15 mouse cellular contexts compared by ENCODE assay signal in the genomic region with DNA sequence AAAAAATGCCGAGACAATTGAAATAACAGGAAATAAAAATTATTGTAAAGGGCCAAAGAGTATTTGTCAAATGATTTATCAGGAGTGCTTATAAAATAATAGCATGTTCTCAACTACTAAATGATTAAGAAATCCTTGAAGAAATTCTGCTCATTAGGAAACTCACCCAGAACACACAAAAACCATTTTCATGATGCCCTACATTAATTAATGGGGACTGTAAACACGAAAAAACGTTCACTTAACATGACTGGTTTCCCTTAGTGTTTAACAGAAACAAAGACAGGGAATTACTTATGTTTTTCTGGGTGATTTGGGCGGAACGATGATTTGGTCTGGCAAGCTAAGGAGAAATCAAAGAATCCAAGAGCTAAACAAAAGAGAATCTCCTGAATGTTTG.
DNase-seq lines count a peak whose midpoint lies in the region; ATAC-seq lines count a peak whose summit lies in the region.
"Had no signal": no experiment of that assay in that cellular context is flagged by ENCODE, and none has a peak within 500 bp of the region (broad histone marks: within the 10 kb centered on the region; RNA-seq: fewer than 3 reads in every experiment).

No protein-coding gene starts in this region.

- 72% methylated on average over 5 of the region's 5 CpGs for WGBS in heart, embryonic 16.5 days
- 79% methylated on average over 5 of the region's 5 CpGs for WGBS in heart, embryonic 11.5 days (ENCODE audit: insufficient replicate concordance)
- whole genome bisulfite sequencing in forebrain, embryonic 15.5 days = 12% methylated on average over 5 of the region's 5 CpGs
- 28% methylated on average over 5 of the region's 5 CpGs for WGBS in midbrain, embryonic 14.5 days

- H3K9me3 ChIP-seq in heart, embryonic 16.5 days (replicated peaks; ENCODE audit: control insufficient read depth, low read length) = no peaks in the 10 kb centered on the region
- no peaks in the 10 kb centered on the region for H3K9me3 ChIP-seq in heart, embryonic 11.5 days (replicated peaks; ENCODE audit: control insufficient read depth, low read length)
- no peaks in the 10 kb centered on the region for H3K9me3 ChIP-seq in forebrain, embryonic 15.5 days
- no peaks in the 10 kb centered on the region for H3K9me3 ChIP-seq in midbrain, embryonic 14.5 days (ENCODE audit: control insufficient read depth, low read length)
- H3K9me3 ChIP-seq: embryonic facial prominence, embryonic 10.5 days; liver, embryonic 13.5 days had no signal

- peak; percentile 25 for DNase-seq in Muller cell, postnatal 12 days (ENCODE audit: inconsistent ontology term)
- DNase-seq in midbrain, embryonic 14.5 days = no peak
- no peak for DNase-seq in c-Kit-positive CD71-positive TER-119-positive erythroid progenitor cells, embryonic 14.5 days (ENCODE audit: low spot score)
- no peak for DNase-seq in spleen, adult 12 weeks (ENCODE audit: low spot score)
- no peak for DNase-seq in adrenal gland, postnatal 4 days (ENCODE audit: low spot score in 2 of 2)
- DNase-seq: adrenal gland, adult 8-10 months; cerebellum, postnatal 14 days; gastrocnemius, postnatal 10 days; liver, embryonic 13.5 days; lung, postnatal 14 days; thymus, postnatal 25 days had no signal

- no peak overlapping the region for H3K9ac ChIP-seq in heart, embryonic 16.5 days (ENCODE audit: low read length)
- H3K9ac ChIP-seq in heart, embryonic 11.5 days (ENCODE audit: low read depth, low read length) = no peak overlapping the region
- H3K9ac ChIP-seq in forebrain, embryonic 15.5 days (replicated peaks) = no peak overlapping the region
- no peak overlapping the region for H3K9ac ChIP-seq in midbrain, embryonic 14.5 days (replicated peaks; ENCODE audit: low read length)
- H3K9ac ChIP-seq: liver, embryonic 13.5 days had no signal

- H3K4me1 ChIP-seq in heart, embryonic 16.5 days (ENCODE audit: control insufficient read depth, insufficient read depth, low read length) = no peaks in the 10 kb centered on the region
- 0 out of 2 replicates have a peak, but pooled peaks cover 5% of the 10 kb centered on the region for H3K4me1 ChIP-seq in heart, embryonic 11.5 days (ENCODE audit: control insufficient read depth, insufficient read depth, low read length)
- H3K4me1 ChIP-seq in forebrain, embryonic 15.5 days = peaks cover 24% of the 10 kb centered on the region
- peaks cover 21% of the 10 kb centered on the region for H3K4me1 ChIP-seq in midbrain, embryonic 14.5 days (ENCODE audit: control insufficient read depth, insufficient read depth, low read length)
- H3K4me1 ChIP-seq: liver, embryonic 13.5 days had no signal

- peak overlapping the region; percentile 55; the same call in 1 of the 2 replicates for H3K4me2 ChIP-seq in heart, embryonic 16.5 days (ENCODE audit: low read depth, low read length)
- H3K4me2 ChIP-seq in heart, embryonic 11.5 days = no peak overlapping the region
- H3K4me2 ChIP-seq in forebrain, embryonic 15.5 days (replicated peaks) = peak overlapping the region; percentile 28; the same call in 1 of the 2 replicates
- peak overlapping the region; percentile 35 for H3K4me2 ChIP-seq in midbrain, embryonic 14.5 days (ENCODE audit: low read length)
- H3K4me2 ChIP-seq: liver, embryonic 13.5 days had no signal

- H3K27ac ChIP-seq in heart, embryonic 16.5 days (ENCODE audit: low read length) = no peak overlapping the region
- no peak overlapping the region for H3K27ac ChIP-seq in heart, embryonic 11.5 days (ENCODE audit: low read depth, low read length)
- peak overlapping the region; percentile 64 for H3K27ac ChIP-seq in forebrain, embryonic 15.5 days (replicated peaks)
- peak overlapping the region; percentile 81 for H3K27ac ChIP-seq in midbrain, embryonic 14.5 days (replicated peaks; ENCODE audit: low read depth, low read length)
- H3K27ac ChIP-seq: embryonic facial prominence, embryonic 10.5 days; liver, embryonic 13.5 days had no signal

- H3K4me3 ChIP-seq in heart, embryonic 16.5 days (ENCODE audit: low read length) = no peak overlapping the region
- no peak overlapping the region for H3K4me3 ChIP-seq in heart, embryonic 11.5 days (ENCODE audit: low read depth, low read length)
- H3K4me3 ChIP-seq in forebrain, embryonic 15.5 days = no peak overlapping the region
- H3K4me3 ChIP-seq in midbrain, embryonic 14.5 days (replicated peaks; ENCODE audit: low read depth, low read length) = no peak overlapping the region
- H3K4me3 ChIP-seq: embryonic facial prominence, embryonic 10.5 days; liver, embryonic 13.5 days had no signal

- H3K27me3 ChIP-seq in heart, embryonic 16.5 days (ENCODE audit: control insufficient read depth, insufficient read depth, low read length) = no peaks in the 10 kb centered on the region
- no peaks in the 10 kb centered on the region for H3K27me3 ChIP-seq in heart, embryonic 11.5 days (ENCODE audit: control insufficient read depth, insufficient read depth, low read length)
- no peaks in the 10 kb centered on the region for H3K27me3 ChIP-seq in forebrain, embryonic 15.5 days
- no peaks in the 10 kb centered on the region for H3K27me3 ChIP-seq in midbrain, embryonic 14.5 days (ENCODE audit: control insufficient read depth, insufficient read depth, low read length)
- H3K27me3 ChIP-seq: liver, embryonic 13.5 days had no signal

- H3K36me3 ChIP-seq in heart, embryonic 16.5 days (ENCODE audit: control insufficient read depth, insufficient read depth) = no peaks in the 10 kb centered on the region
- no peaks in the 10 kb centered on the region for H3K36me3 ChIP-seq in heart, embryonic 11.5 days (ENCODE audit: control insufficient read depth, insufficient read depth, low read length)
- H3K36me3 ChIP-seq in forebrain, embryonic 15.5 days = no peaks in the 10 kb centered on the region
- no peaks in the 10 kb centered on the region for H3K36me3 ChIP-seq in midbrain, embryonic 14.5 days (ENCODE audit: control insufficient read depth, insufficient read depth, low read length)
- H3K36me3 ChIP-seq: embryonic facial prominence, embryonic 10.5 days; liver, embryonic 13.5 days had no signal

- no peak for ATAC-seq in heart, embryonic 16.5 days (replicated peaks; ENCODE audit: extremely low read depth, insufficient read depth, low FRiP score)
- ATAC-seq in heart, embryonic 11.5 days (replicated peaks; ENCODE audit: insufficient number of reproducible peaks, low FRiP score, low TSS enrichment) = no peak
- no peak for ATAC-seq in forebrain, embryonic 15.5 days (replicated peaks)
- ATAC-seq in midbrain, embryonic 14.5 days (ENCODE audit: low FRiP score, low TSS enrichment) = no peak

Comparison
In these comparisons a context has a peak if more than half of its experiments do, and no peak if none do; other contexts are left out.
1. H3K27ac ChIP-seq: peak in forebrain, embryonic 15.5 days (single experiment) and midbrain, embryonic 14.5 days (single experiment); none in heart, embryonic 16.5 days (single experiment) and heart, embryonic 11.5 days (single experiment).